Mouse (Mus musculus) adrenal gland, postnatal 36 days (tissue): ENCODE data around the gene Gxylt1. TPM values are rescaled to one million over a fixed set of nuclear protein-coding genes. Genes with fewer than 3 reads are reported as not detected.
"Not testable (repeated sequence)": the region's sequence is repeated elsewhere in the genome, so short reads cannot be mapped to it uniquely, and the experiment has no call there.

ENCODE experiments used
- DNase-seq, 2 experiments: peaks; one replicate each; pipeline ENCODE4 v3.0.0; 2021; ENCODE audit warnings: mixed read lengths in 1 of 2
- long read RNA-seq, 2 experiments: library from polyadenylated mRNA; stranded (forward); transcript quantifications; one replicate each; pipeline ENCODE4 v2.0.0; 2021; ENCODE audit warnings: borderline sequencing depth in 2 of 2
- total RNA-seq, 2 experiments: library from RNA; stranded (reverse); gene quantifications; 2 replicates each; pipeline ENCODE4 v1.2.3; 2021

Gxylt1 gene
- total RNA-seq: 10 to 100 TPM; 32.9 to 34.2 TPM
- long read RNA-seq, experiment 1, full-length matches to known transcripts: 7 of 14 reads
- long read RNA-seq, experiment 1, partial matches to known transcripts: 1 of 14 reads
- long read RNA-seq, experiment 1, other reads (novel, unspliced or antisense): 6 of 14 reads
- long read RNA-seq, experiment 2, full-length matches to known transcripts: 2 of 5 reads
- long read RNA-seq, experiment 2, partial matches to known transcripts: 1 of 5 reads
- long read RNA-seq, experiment 2, other reads (novel, unspliced or antisense): 2 of 5 reads

- DNase-seq: peak; percentile 100
Measured at GRCm38 (mm10) chr15:93274679-93275583, at the start of gene Gxylt1. TSS of gene Gxylt1 (minus strand) at chr15:93275179.

- DNase-seq: peak; percentile 27 to 28
Measured at GRCm38 (mm10) chr15:93318781-93319180, 43.8 kb upstream of the Gxylt1 start.

- not testable (repeated sequence) for DNase-seq
Measured at GRCm38 (mm10) chr15:93310304-93310703, 35.3 kb upstream of the Gxylt1 start.

GRCm38 (mm10) chr15:93298197-93298596 is 23.2 kb upstream of the Gxylt1 start:
- DNase-seq: no peak

GRCm38 (mm10) chr15:93294483-93294882 is 19.5 kb upstream of the Gxylt1 start:
- no peak for DNase-seq

GRCm38 (mm10) chr15:93288321-93288720 is 13.3 kb upstream of the Gxylt1 start:
- no peak for DNase-seq

GRCm38 (mm10) chr15:93287628-93288027 is 12.6 kb upstream of the Gxylt1 start:
- no peak for DNase-seq

GRCm38 (mm10) chr15:93285244-93285643 is 10.3 kb upstream of the Gxylt1 start:
- peak; percentile 27 to 37 for DNase-seq

- no peak for DNase-seq
Measured at GRCm38 (mm10) chr15:93284326-93284725, 9.3 kb upstream of the Gxylt1 start.

- DNase-seq: peak; percentile 25 to 48
Measured at GRCm38 (mm10) chr15:93283349-93283748, 8.4 kb upstream of the Gxylt1 start.

GRCm38 (mm10) chr15:93276276-93276675 is 1.3 kb upstream of the Gxylt1 start:
- DNase-seq: peak; percentile 27 to 32

GRCm38 (mm10) chr15:93275623-93276022 is 644 bp upstream of the Gxylt1 start:
- peak; percentile 49 to 67 for DNase-seq

GRCm38 (mm10) chr15:93273788-93274678 is 946 bp downstream of the Gxylt1 start:
- DNase-seq: no peak

- DNase-seq: no peak
Measured at GRCm38 (mm10) chr15:93272948-93273347, 2.0 kb downstream of the Gxylt1 start.

GRCm38 (mm10) chr15:93270289-93270855 is 4.6 kb downstream of the Gxylt1 start:
- peak; percentile 63 to 72 for DNase-seq

GRCm38 (mm10) chr15:93269572-93269971 is 5.4 kb downstream of the Gxylt1 start:
- DNase-seq: no peak

- DNase-seq: no peak
Measured at GRCm38 (mm10) chr15:93268001-93268400, 7.0 kb downstream of the Gxylt1 start.

GRCm38 (mm10) chr15:93267479-93267878 is 7.5 kb downstream of the Gxylt1 start:
- DNase-seq: no peak

GRCm38 (mm10) chr15:93266361-93266760 is 8.6 kb downstream of the Gxylt1 start:
- DNase-seq: peak; percentile 58 to 69

- DNase-seq: peak; percentile 64 to 77
Measured at GRCm38 (mm10) chr15:93265728-93266127, 9.3 kb downstream of the Gxylt1 start.

- peak; percentile 41 to 42 for DNase-seq
Measured at GRCm38 (mm10) chr15:93265231-93265630, 9.7 kb downstream of the Gxylt1 start.

GRCm38 (mm10) chr15:93264221-93264620 is 10.8 kb downstream of the Gxylt1 start:
- DNase-seq: peak; percentile 55 to 62
